In the genomic region with DNA sequence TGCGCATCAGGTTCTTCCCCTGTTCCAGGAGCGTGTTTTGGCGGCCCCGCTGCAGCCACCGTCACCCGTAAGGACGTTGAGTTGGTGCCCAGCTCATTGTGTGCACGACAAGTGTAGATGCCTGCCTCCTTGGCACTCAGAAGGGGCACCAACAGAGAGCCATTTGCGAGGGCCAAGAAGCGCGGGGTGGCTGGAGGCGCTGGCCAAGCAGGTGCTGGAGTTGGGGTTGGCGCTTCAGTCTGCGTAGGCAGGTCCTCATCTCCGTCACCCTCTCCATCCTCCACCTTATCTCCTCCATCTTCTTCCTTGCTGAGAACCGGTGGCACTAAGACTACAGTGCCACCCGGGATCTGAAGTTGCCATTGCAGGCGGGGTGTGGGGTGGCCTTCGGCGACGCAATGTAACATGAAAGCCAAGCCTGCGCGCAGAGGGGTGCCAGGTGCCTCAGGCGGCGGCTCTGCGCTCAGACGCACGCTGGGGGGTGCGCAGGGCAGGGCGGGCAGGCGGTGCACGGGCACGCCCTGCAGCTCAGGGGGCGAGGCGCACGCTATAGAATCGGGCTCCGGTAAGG, we compare ENCODE assay signal across 8 mouse cellular contexts. TPM values are rescaled to one million over a fixed set of nuclear protein-coding genes. Genes with fewer than 3 reads are reported as not detected.
DNase-seq lines count a peak whose midpoint lies in the region; ATAC-seq and TF ChIP-seq lines count a peak whose summit lies in the region.

No protein-coding gene starts in this region.

- peak overlapping the region; percentile 52 for H3K4me2 ChIP-seq in limb, embryonic 15.5 days

- WGBS in cerebellum, adult 2 months = 2% methylated on average over 38 of the region's 38 CpGs
- WGBS in forebrain, embryonic 10.5 days = 1% methylated on average over 38 of the region's 38 CpGs
- 4% methylated on average over 38 of the region's 38 CpGs for WGBS in limb, embryonic 15.5 days

- no peak for ATAC-seq in limb, embryonic 15.5 days (ENCODE audit: insufficient number of reproducible peaks, low FRiP score, low TSS enrichment, low read depth)
- no peak for ATAC-seq in erythroid progenitor cell, adult 5-6 weeks (replicated peaks; ENCODE audit: low FRiP score, poor library complexity, severe bottlenecking)

- no peaks in the 10 kb centered on the region for H3K9me3 ChIP-seq in forebrain, embryonic 10.5 days
- H3K9me3 ChIP-seq in limb, embryonic 15.5 days = no peaks in the 10 kb centered on the region

- TF ChIP-seq POLR2A in cerebellum, adult 2 months (IDR thresholded peaks at IDR 0.05; ENCODE audit: borderline replicate concordance, insufficient read depth, low read length) = no peak

- peak overlapping the region; percentile 12 for H3K4me3 ChIP-seq in cerebellum, adult 2 months (replicated peaks; ENCODE audit: insufficient read depth, low read depth, low read length)
- peak overlapping the region; percentile 50 for H3K4me3 ChIP-seq in forebrain, embryonic 10.5 days
- H3K4me3 ChIP-seq in limb, embryonic 15.5 days = peak overlapping the region; percentile 29

- no peak overlapping the region for H3K27ac ChIP-seq in cerebellum, adult 2 months (ENCODE audit: insufficient read depth, low read length)
- peak overlapping the region; percentile 75 for H3K27ac ChIP-seq in forebrain, embryonic 10.5 days
- H3K27ac ChIP-seq in limb, embryonic 15.5 days = no peak overlapping the region

- H3K36me3 ChIP-seq in forebrain, embryonic 10.5 days (replicated peaks) = no peaks in the 10 kb centered on the region
- H3K36me3 ChIP-seq in limb, embryonic 15.5 days = no peaks in the 10 kb centered on the region

- H3K9ac ChIP-seq in limb, embryonic 15.5 days = no peak overlapping the region

- no peaks in the 10 kb centered on the region for H3K27me3 ChIP-seq in cerebellum, adult 2 months (ENCODE audit: control insufficient read depth, insufficient read depth, low read length)
- peaks cover 100% of the 10 kb centered on the region for H3K27me3 ChIP-seq in forebrain, embryonic 10.5 days (ENCODE audit: poor library complexity, severe bottlenecking)
- peaks cover 94% of the 10 kb centered on the region for H3K27me3 ChIP-seq in limb, embryonic 15.5 days

- TF ChIP-seq CTCF in cerebellum, adult 2 months (IDR thresholded peaks at IDR 0.05; ENCODE audit: borderline replicate concordance, insufficient read depth, low read depth, low read length) = no peak

- peaks cover 11% of the 10 kb centered on the region for H3K4me1 ChIP-seq in cerebellum, adult 2 months (ENCODE audit: control insufficient read depth, insufficient read depth, low read length)
- peaks cover 97% of the 10 kb centered on the region for H3K4me1 ChIP-seq in forebrain, embryonic 10.5 days
- H3K4me1 ChIP-seq in limb, embryonic 15.5 days = peaks cover 71% of the 10 kb centered on the region

- peak; percentile 48 to 67 for DNase-seq in layer of hippocampus, postnatal 10 days (ENCODE audit: low spot score in 2 of 2)
- no peak for DNase-seq in layer of hippocampus, adult 9-11 months
- peak; percentile 53 to 62 for DNase-seq in cerebellum, adult 2 months
- no peak for DNase-seq in forebrain, embryonic 10.5 days (ENCODE audit: extremely low spot score, low spot score)
- DNase-seq in adrenal gland, postnatal 25 days = no peak
- no peak for DNase-seq in kidney, adult 11 months

RNA-seq across cellular contexts. Expression of a gene that starts 5.2 kb away (rescaled TPM):
- 10 to 100 TPM; 16.4 to 18.1 TPM for total RNA-seq in layer of hippocampus, postnatal 10 days (2021)
- polyA plus RNA-seq in cerebellum, adult 2 months (2012; rRNA removed) = 6.4 and 12.2 TPM in 2 replicates
- polyA plus RNA-seq in forebrain, embryonic 10.5 days (2016; fragmentation: Nextera tagmentation; extraction: Ambion mirVana) = 4.0 and 4.6 TPM in 2 replicates
- 216 and 254 TPM in 2 replicates for polyA plus RNA-seq in limb, embryonic 15.5 days (2015; fragmentation: Nextera tagmentation; extraction: Ambion mirVana)
- total RNA-seq in adrenal gland, postnatal 25 days (2021) = 10.0 and 13.3 TPM in 2 replicates
- total RNA-seq in erythroid progenitor cell, adult 5-6 weeks (2015; ENCODE audit: low replicate concordance) = 0.72 TPM in 1 of 2 replicates, not detected in the other
- 0.26 and 0.30 TPM in 2 replicates for total RNA-seq in erythroid progenitor cell, adult 5-6 weeks (2017; ENCODE audit: low replicate concordance)

RNA-seq across cellular contexts. Expression of a gene that starts 5.2 kb away (rescaled TPM):
- total RNA-seq in layer of hippocampus, postnatal 10 days (2021) = 100 to 1,000 TPM; 231 to 269 TPM
- 1.1 and 1.6 TPM in 2 replicates for polyA plus RNA-seq in cerebellum, adult 2 months (2012; rRNA removed)
- polyA plus RNA-seq in forebrain, embryonic 10.5 days (2016; fragmentation: Nextera tagmentation; extraction: Ambion mirVana) = 2.2 and 3.6 TPM in 2 replicates
- polyA plus RNA-seq in limb, embryonic 15.5 days (2015; fragmentation: Nextera tagmentation; extraction: Ambion mirVana) = 0.55 and 1.5 TPM in 2 replicates
- total RNA-seq in adrenal gland, postnatal 25 days (2021) = 0.64 and 1.7 TPM in 2 replicates
- total RNA-seq in erythroid progenitor cell, adult 5-6 weeks (2015; ENCODE audit: low replicate concordance) = 0.42 TPM in 1 of 2 replicates, not detected in the other
- total RNA-seq in erythroid progenitor cell, adult 5-6 weeks (2017; ENCODE audit: low replicate concordance) = 0.23 TPM in 1 of 2 replicates, not detected in the other

RNA-seq across cellular contexts. Expression of a gene that starts 50.7 kb away (rescaled TPM):
- 1 to 10 TPM; 7.3 to 9.1 TPM for total RNA-seq in layer of hippocampus, postnatal 10 days (2021)
- polyA plus RNA-seq in cerebellum, adult 2 months (2012; rRNA removed) = 9.9 and 12.2 TPM in 2 replicates
- polyA plus RNA-seq in forebrain, embryonic 10.5 days (2016; fragmentation: Nextera tagmentation; extraction: Ambion mirVana) = 13.7 and 14.4 TPM in 2 replicates
- 15.7 and 16.4 TPM in 2 replicates for polyA plus RNA-seq in limb, embryonic 15.5 days (2015; fragmentation: Nextera tagmentation; extraction: Ambion mirVana)
- total RNA-seq in adrenal gland, postnatal 25 days (2021) = 23.6 and 35.1 TPM in 2 replicates
- total RNA-seq in erythroid progenitor cell, adult 5-6 weeks (2015; ENCODE audit: low replicate concordance) = 226 and 252 TPM in 2 replicates
- total RNA-seq in erythroid progenitor cell, adult 5-6 weeks (2017; ENCODE audit: low replicate concordance) = 113 and 157 TPM in 2 replicates

RNA-seq across cellular contexts. Expression of a gene that starts 54.1 kb away (rescaled TPM):
- 10 to 100 TPM; 77.5 to 80.5 TPM for total RNA-seq in layer of hippocampus, postnatal 10 days (2021)
- 98.3 and 99.1 TPM in 2 replicates for polyA plus RNA-seq in cerebellum, adult 2 months (2012; rRNA removed)
- 24.8 and 28.8 TPM in 2 replicates for polyA plus RNA-seq in forebrain, embryonic 10.5 days (2016; fragmentation: Nextera tagmentation; extraction: Ambion mirVana)
- polyA plus RNA-seq in limb, embryonic 15.5 days (2015; fragmentation: Nextera tagmentation; extraction: Ambion mirVana) = 34.2 and 35.5 TPM in 2 replicates
- total RNA-seq in adrenal gland, postnatal 25 days (2021) = 18.2 and 29.6 TPM in 2 replicates
- total RNA-seq in erythroid progenitor cell, adult 5-6 weeks (2015; ENCODE audit: low replicate concordance) = 5.0 TPM in 1 of 2 replicates, not detected in the other
- total RNA-seq in erythroid progenitor cell, adult 5-6 weeks (2017; ENCODE audit: low replicate concordance) = 1.9 and 3.2 TPM in 2 replicates

Comparison
In these comparisons a context has a peak if more than half of its experiments do, and no peak if none do; other contexts are left out.
1. DNase-seq: peak in layer of hippocampus, postnatal 10 days (2 of 2) and cerebellum, adult 2 months (2 of 2); none in layer of hippocampus, adult 9-11 months (single experiment), forebrain, embryonic 10.5 days (single experiment), adrenal gland, postnatal 25 days (single experiment) and kidney, adult 11 months (single experiment).
2. RNA of a gene that starts 5.2 kb away (total RNA-seq): 231 to 269 TPM in layer of hippocampus, postnatal 10 days; 0.64 to 1.7 TPM in adrenal gland, postnatal 25 days and 0.23 to 0.42 TPM in erythroid progenitor cell, adult 5-6 weeks; every median in the first group is over 10 times any median in the second.
3. Peak in every context shown above with its lines, with median percentiles within 50 percentile points of each other: H3K4me3 ChIP-seq.